Mouse (Mus musculus): ENCODE data around the gene Prr36. TPM values are rescaled to one million over a fixed set of nuclear protein-coding genes. Genes with fewer than 3 reads are reported as not detected.

The Prr36 gene
- 0.17 and 0.51 TPM in 2 replicates for polyA plus RNA-seq (2012; ENCODE audit: low replicate concordance)

DNA sequence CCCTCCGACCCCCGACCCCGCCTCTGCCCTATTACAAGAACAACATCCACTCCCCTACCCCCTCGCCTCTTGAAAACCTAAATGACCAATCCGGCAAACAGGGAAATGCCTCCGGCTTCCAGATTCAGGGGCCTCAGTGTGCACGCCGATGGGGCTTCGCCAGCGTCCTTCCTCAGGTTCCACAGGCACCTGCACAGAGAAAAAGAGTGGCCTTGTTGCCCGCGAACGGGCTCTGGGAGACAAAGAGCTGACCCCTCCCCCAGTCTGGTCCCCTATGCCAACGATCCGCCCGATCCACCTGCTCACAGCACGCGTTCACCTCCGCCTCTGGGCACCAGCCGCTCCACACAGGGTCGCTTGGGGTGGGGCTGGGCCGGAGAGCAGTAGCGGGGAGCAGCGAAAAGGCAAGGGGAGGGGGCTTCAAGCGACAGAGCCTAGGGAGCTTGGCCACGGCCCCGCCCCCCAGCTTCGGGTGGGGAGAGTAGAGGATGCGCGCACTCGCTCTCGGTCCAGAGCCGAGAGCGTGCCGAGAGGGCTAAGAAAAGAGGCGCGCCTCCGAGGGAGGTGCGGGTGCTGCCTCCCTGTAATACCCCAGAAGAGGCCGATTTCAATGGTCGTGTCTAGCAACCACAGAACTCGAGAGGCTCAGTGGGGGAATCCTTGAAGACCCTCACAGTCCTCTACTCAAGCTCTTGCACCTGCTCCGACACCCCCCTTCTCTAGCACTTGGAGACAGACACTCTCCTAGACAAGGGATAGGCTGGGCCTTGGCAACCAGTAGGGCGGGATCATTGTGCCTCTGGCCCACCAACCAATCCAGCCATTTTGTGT lies at the start of gene Prr36:
Gene Prr36, minus strand, starts transcription at position 669 of the 831 bp plus-strand sequence.

DNA sequence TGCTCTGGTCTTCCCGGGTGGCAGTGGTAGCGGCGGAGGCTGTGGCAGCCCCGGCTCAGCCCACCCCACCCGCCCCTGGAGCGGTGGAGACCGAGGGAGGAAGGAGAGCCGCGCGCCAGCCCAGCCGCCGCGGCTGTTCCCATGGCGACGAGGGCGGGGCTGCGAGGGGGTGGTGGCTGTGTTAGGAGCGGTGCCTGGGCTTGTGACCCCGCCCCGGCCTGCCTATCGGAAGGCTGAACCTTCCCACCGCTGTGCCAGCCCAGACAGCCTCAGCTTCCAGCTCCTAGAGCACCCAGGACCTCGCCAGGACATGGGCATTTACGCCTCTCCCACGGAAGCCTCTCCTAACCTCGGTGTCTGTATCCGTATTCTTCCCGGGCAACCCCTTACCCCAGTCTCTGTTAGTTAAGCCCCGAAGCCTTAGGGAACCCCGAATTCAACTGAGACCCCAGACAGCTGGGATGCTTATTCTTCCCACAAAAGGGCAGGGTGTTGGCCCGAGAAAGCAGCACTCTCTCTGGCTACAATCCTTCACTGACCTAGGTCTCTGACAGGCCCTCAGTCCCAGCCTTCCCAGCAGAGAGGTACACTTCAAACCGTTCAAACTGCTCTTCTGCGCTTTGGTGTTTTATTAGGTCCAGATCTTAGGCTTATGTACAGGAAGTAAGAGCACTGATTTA lies 42.0 kb upstream of the Prr36 start, which contains the start of gene Ctxn1:
Gene Ctxn1, minus strand, starts transcription at position 150 of the 680 bp plus-strand sequence.

DNA sequence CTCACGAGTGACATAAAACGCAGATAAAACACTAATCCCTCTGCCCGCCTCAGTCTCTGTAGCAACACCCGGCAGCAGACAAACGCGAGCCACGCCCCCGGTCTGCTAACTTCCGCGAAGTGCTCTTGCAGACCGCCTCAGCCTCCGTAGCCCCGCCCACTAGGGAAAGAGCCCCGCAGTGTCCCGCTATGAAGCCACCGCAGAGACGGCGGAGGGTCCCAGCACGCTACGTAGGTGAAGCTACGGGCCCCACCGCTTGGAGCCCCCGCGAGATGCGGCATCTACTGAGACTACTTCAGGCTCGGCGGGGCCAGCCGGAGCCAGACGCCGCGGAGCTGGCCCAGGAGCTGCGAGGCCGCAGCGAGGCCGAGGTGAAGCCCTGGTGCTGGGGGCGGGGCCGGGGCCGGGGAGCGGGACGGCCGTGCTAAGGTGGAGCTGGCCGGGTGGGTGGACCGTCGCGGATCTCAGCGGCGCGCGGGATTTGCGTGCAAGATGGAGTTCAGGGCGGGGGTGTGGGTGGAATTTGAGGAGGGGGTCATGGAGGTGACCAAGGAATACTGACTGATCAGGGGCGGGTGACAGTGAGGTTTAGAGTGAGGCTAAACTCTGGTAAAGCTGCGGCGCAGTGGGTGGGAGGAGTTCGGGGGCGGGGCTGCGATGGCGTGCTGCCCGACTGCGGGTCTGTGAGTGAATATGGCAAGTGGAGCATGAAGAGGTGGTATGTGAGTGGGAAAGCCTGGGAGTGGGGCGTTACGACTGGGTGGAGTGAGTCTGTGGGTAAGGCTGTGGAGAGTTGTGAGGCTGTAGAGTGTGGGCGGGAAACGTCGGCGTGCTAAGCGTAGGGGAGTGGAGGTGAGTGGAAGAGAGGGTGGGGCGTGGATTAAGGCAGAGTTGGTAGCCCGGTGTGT lies 35.9 kb upstream of the Prr36 start, which contains the start of gene Snapc2:
Gene Snapc2, plus strand, starts transcription at position 147 of the 908 bp plus-strand sequence.

DNA sequence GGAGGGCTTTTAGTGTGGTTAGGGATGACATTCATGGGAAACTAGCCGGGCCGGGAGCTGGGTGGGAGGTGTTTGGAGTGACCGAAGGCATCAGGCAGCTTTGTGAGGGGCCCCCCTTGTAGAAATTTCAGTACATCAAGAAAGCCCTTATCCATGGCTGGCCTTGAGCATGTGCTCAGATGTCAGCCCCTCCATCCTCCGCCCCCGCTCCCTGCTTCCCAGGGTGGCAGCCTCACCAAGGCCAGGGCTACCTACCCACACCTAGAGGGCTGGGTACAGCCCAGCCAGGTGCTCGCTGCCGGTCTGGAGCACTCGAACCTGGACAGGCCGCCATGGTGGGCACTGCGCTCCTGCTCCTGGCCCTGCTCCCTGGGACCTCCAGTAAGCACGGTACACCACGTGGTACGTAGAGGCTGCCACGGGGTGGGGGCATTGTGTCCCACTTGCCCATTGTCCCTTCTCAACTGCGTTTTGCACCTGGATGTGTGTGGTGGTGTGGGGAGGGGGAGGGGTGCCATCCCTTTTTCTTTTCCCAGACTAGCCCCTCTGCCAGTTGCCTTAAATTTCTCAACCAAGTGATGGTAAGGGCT lies 30.8 kb upstream of the Prr36 start, which contains the start of gene Tgfbr3l:
Gene Tgfbr3l, plus strand, starts transcription at position 264 of the 590 bp plus-strand sequence.

DNA sequence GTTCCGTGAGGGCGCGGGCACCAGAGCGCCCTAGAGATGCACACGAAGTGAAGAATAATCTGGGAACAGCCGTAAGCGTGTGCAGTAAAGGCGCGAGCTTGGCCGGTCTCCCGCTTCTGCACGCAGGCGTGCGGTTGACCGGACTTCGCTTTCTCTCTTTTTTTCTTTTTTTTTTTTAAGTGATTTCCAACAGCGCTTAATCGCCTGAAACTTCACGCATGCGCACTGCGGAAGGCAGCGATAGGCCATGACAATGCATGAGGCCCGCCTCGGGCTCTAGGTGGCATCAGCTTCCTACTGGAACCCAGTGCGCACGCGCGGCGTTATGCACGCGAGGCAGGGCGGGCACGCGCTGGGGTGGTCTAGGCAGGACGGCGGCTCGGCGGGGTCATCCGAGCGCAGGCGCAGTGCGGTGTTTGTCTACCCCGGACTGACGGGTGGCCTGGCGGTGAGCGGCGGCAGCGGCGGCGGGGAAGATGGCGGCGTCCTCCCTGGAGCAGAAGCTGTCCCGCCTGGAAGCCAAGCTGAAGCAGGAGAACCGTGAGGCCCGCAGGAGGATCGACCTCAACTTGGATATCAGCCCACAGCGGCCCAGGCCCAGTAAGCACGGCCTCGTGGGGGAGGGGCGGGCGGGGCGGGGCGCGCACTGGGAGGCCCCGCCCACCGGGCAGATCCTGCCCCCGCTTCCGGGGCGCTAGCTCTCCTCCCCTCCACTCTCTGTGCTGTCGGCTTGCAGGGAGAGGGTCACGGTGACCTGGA lies 21.4 kb upstream of the Prr36 start, which contains the start of the genes Map2k7 and Gm49320:
Gene Map2k7, plus strand, starts transcription at position 307 of the 759 bp plus-strand sequence.
Gene Gm49320, plus strand, starts transcription at position 432 of the 759 bp plus-strand sequence.

DNA sequence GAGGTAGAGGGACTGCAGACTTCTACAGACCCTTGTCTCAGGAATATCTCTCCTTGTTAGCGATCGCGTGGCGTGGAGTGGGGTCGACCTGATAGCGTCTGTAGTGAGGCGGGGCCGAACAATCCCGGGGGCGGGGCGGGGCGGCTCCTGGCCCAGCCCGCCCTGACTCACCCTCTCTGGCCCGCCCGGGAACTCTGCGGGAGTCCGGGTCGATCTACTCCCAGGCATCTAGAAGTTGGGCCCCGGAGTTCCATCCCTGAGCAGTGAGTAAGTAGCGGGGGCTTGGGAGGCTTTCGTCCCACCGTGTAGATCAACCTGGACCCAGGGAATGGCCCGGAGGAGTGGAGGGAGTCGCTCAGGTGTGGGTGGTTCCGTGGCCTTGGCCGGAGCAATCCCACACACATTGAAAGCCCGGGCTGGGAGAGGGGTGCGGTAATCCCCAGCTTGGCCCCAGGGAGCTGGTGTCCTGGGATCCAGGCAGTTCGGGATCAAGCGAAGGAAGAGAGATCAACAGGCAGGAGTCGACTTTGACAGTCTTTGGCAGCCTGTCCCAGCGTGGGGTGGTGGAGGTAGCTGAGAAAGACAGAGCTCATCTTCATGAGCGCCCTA lies 9.6 kb upstream of the Prr36 start, which contains the start of gene Lrrc8e:
Gene Lrrc8e, plus strand, starts transcription at position 89 of the 609 bp plus-strand sequence.

DNA sequence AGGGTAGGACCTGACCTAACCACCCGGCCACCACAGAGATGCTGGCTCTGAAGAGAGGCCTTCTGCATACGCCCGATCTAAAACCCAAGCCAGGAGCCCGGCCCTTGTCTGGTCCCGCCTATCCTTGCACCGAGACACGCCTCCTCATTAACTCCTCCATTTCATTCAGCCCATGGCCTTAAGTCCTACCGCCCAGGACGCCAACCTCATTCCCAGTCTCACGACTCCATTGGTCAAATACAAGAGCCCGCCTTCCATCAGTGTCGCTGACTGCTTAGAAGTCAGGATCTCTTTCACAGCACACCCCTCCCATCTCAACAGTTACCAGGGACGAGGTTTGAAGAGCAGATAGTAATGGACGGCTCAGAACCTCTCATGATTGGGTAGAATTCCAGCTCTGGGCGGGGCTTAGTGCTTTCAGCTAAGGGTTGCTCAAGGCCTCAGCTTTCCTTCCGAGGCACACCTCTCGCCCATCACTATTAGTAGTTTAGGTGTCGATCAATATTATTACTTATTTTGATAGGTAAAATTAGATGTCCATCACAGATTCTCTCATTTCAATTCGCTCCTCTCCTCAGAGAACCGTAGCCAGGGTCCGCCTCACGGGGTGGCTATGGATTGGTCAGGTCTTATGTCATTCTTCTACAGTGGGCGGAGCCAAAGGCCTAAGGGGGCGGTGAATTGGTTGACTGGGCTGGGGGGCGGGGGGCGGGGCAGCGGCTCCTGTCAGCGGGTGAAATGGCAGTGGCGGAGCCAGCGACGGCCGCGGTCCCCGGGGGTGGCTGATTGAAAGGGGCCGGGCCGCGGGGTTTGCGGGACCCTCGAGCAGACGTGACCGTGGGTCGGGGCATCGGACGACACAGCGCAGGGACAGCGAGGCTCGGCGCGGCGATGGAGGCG lies 51.2 kb downstream of the Prr36 start, which contains the start of gene Evi5l:
Gene Evi5l, plus strand, starts transcription at position 716 of the 900 bp plus-strand sequence.

Other genes starting within 250 kb of the Prr36 start
- gene Cd209f, start 111.6 kb downstream of the Prr36 start, polyA plus RNA-seq (2012; ENCODE audit: low replicate concordance) = not detected in 2 replicates
- not detected in 2 replicates for gene Cd209g, start 83.4 kb downstream of the Prr36 start, polyA plus RNA-seq (2012; ENCODE audit: low replicate concordance)
- gene Evi5l, start 50.9 kb downstream of the Prr36 start, polyA plus RNA-seq (2012; ENCODE audit: low replicate concordance) = 12.3 and 16.8 TPM in 2 replicates
- gene Lrrc8e, start 9.4 kb upstream of the Prr36 start, polyA plus RNA-seq (2012; ENCODE audit: low replicate concordance) = not detected in 2 replicates
- gene Map2k7, start 21.3 kb upstream of the Prr36 start, polyA plus RNA-seq (2012; ENCODE audit: low replicate concordance) = 193 and 258 TPM in 2 replicates
- gene Gm49320, start 21.4 kb upstream of the Prr36 start, polyA plus RNA-seq (2012; ENCODE audit: low replicate concordance) = 0.26 and 0.38 TPM in 2 replicates
- 57.9 and 98.0 TPM in 2 replicates for gene Tgfbr3l, start 30.8 kb upstream of the Prr36 start, polyA plus RNA-seq (2012; ENCODE audit: low replicate concordance)
- 45.0 and 117 TPM in 2 replicates for gene Snapc2, start 35.6 kb upstream of the Prr36 start, polyA plus RNA-seq (2012; ENCODE audit: low replicate concordance)
- gene Ctxn1, start 41.8 kb upstream of the Prr36 start, polyA plus RNA-seq (2012; ENCODE audit: low replicate concordance) = 1.2 and 1.9 TPM in 2 replicates
- 32.6 and 33.6 TPM in 2 replicates for gene Timm44, start 58.5 kb upstream of the Prr36 start, polyA plus RNA-seq (2012; ENCODE audit: low replicate concordance)
- 1.3 and 1.8 TPM in 2 replicates for gene Ccl25, start 107.8 kb upstream of the Prr36 start, polyA plus RNA-seq (2012; ENCODE audit: low replicate concordance)
- gene Elavl1, start 108.0 kb upstream of the Prr36 start, polyA plus RNA-seq (2012; ENCODE audit: low replicate concordance) = 44.2 and 54.9 TPM in 2 replicates

All from hematopoietic multipotent progenitor cell, adult 10-12 weeks (in vitro differentiated cells).